Mouse (Mus musculus): ENCODE data around the gene Ddx39b. TPM values are rescaled to one million over a fixed set of nuclear protein-coding genes. Genes with fewer than 3 reads are reported as not detected.

Gene Ddx39b
- polyA plus RNA-seq, 1 experiment from 2014 or later = 717 TPM

GRCm38 (mm10) chr17:35251981-35252380 is 10.4 kb downstream of the Ddx39b start:
- Histone ChIP-seq H3K36me3 (ENCODE audit: control insufficient read depth, insufficient read depth, low read length) (peaks cover 50% of the 10 kb centered on the region), H3K4me2 (ENCODE audit: low read depth, low read length, severe bottlenecking) (no peak overlapping the region), H3K9ac (ENCODE audit: low read length) (no peak overlapping the region), H3K9me3 (ENCODE audit: control insufficient read depth, low read length) (no peaks in the 10 kb centered on the region), H3K27me3 (ENCODE audit: control insufficient read depth, insufficient read depth, low read length) (no peaks in the 10 kb centered on the region), H3K4me3 (ENCODE audit: low read depth, low read length) (no peak overlapping the region), H3K4me1 (replicated peaks; ENCODE audit: control insufficient read depth, insufficient read depth, low read length) (no peaks in the 10 kb centered on the region), H3K27ac (ENCODE audit: low read depth, low read length) (no peak overlapping the region)
- no peak for ATAC-seq (replicated peaks; ENCODE audit: low FRiP score)
- DNase-seq (ENCODE audit: low spot score) = no peak
- WGBS = 81% methylated on average over 5 of the region's 5 CpGs

- ATAC-seq (replicated peaks; ENCODE audit: low FRiP score) (no peak), DNase-seq (ENCODE audit: low spot score) (no peak)
- H3K4me2 ChIP-seq (ENCODE audit: low read depth, low read length, severe bottlenecking) = no peak overlapping the region
- H3K27ac ChIP-seq (ENCODE audit: low read depth, low read length) = no peak overlapping the region
- H3K9me3 ChIP-seq (ENCODE audit: control insufficient read depth, low read length) = no peaks in the 10 kb centered on the region
- H3K4me3 ChIP-seq (ENCODE audit: low read depth, low read length) = no peak overlapping the region
- WGBS = 89% methylated on average over 18 of the region's 18 CpGs
- H3K9ac ChIP-seq (ENCODE audit: low read length) = no peak overlapping the region; the same call in 1 of the 2 replicates
- no peaks in the 10 kb centered on the region for H3K4me1 ChIP-seq (replicated peaks; ENCODE audit: control insufficient read depth, insufficient read depth, low read length)
- H3K27me3 ChIP-seq (ENCODE audit: control insufficient read depth, insufficient read depth, low read length) = no peaks in the 10 kb centered on the region
- H3K36me3 ChIP-seq (ENCODE audit: control insufficient read depth, insufficient read depth, low read length) = peaks cover 43% of the 10 kb centered on the region
Observed at GRCm38 (mm10) chr17:35252619-35253292, 11.2 kb downstream of the Ddx39b start.

- Histone ChIP-seq H3K4me2 (ENCODE audit: low read depth, low read length, severe bottlenecking) (no peak overlapping the region), H3K4me1 (replicated peaks; ENCODE audit: control insufficient read depth, insufficient read depth, low read length) (no peaks in the 10 kb centered on the region), H3K36me3 (ENCODE audit: control insufficient read depth, insufficient read depth, low read length) (peaks cover 38% of the 10 kb centered on the region), H3K9me3 (ENCODE audit: control insufficient read depth, low read length) (no peaks in the 10 kb centered on the region), H3K4me3 (ENCODE audit: low read depth, low read length) (no peak overlapping the region), H3K27ac (ENCODE audit: low read depth, low read length) (no peak overlapping the region), H3K27me3 (ENCODE audit: control insufficient read depth, insufficient read depth, low read length) (no peaks in the 10 kb centered on the region), H3K9ac (ENCODE audit: low read length) (no peak overlapping the region)
- WGBS = 88% methylated on average over 32 of the region's 32 CpGs
- DNase-seq (ENCODE audit: low spot score) (no peak), ATAC-seq (replicated peaks; ENCODE audit: low FRiP score) (peak; percentile 8; the same call in 1 of the 2 replicates)
Observed at GRCm38 (mm10) chr17:35253293-35254093, 11.9 kb downstream of the Ddx39b start.

- H3K4me2 ChIP-seq (ENCODE audit: low read depth, low read length, severe bottlenecking) = no peak overlapping the region
- peaks cover 28% of the 10 kb centered on the region for H3K36me3 ChIP-seq (ENCODE audit: control insufficient read depth, insufficient read depth, low read length)
- no peak overlapping the region for H3K9ac ChIP-seq (ENCODE audit: low read length)
- H3K27me3 ChIP-seq (ENCODE audit: control insufficient read depth, insufficient read depth, low read length) = no peaks in the 10 kb centered on the region
- ATAC-seq (replicated peaks; ENCODE audit: low FRiP score) (peak; percentile 32; the same call in 1 of the 2 replicates), DNase-seq (ENCODE audit: low spot score) (peak; percentile 70)
- H3K4me1 ChIP-seq (replicated peaks; ENCODE audit: control insufficient read depth, insufficient read depth, low read length) = no peaks in the 10 kb centered on the region
- no peak overlapping the region for H3K4me3 ChIP-seq (ENCODE audit: low read depth, low read length)
- WGBS = 60% methylated on average over 11 of the region's 11 CpGs
- H3K9me3 ChIP-seq (ENCODE audit: control insufficient read depth, low read length) = no peaks in the 10 kb centered on the region
- no peak overlapping the region for H3K27ac ChIP-seq (ENCODE audit: low read depth, low read length)
Observed at GRCm38 (mm10) chr17:35254241-35255098, 12.9 kb downstream of the Ddx39b start.

- Histone ChIP-seq H3K4me3 (ENCODE audit: low read depth, low read length) (no peak overlapping the region), H3K4me1 (replicated peaks; ENCODE audit: control insufficient read depth, insufficient read depth, low read length) (no peaks in the 10 kb centered on the region), H3K9me3 (ENCODE audit: control insufficient read depth, low read length) (no peaks in the 10 kb centered on the region), H3K4me2 (ENCODE audit: low read depth, low read length, severe bottlenecking) (no peak overlapping the region), H3K36me3 (ENCODE audit: control insufficient read depth, insufficient read depth, low read length) (peaks cover 22% of the 10 kb centered on the region), H3K27ac (ENCODE audit: low read depth, low read length) (no peak overlapping the region), H3K9ac (ENCODE audit: low read length) (no peak overlapping the region), H3K27me3 (ENCODE audit: control insufficient read depth, insufficient read depth, low read length) (no peaks in the 10 kb centered on the region)
- 75% methylated on average over 3 of the region's 3 CpGs for WGBS
- DNase-seq (ENCODE audit: low spot score) = no peak
- no peak for ATAC-seq (replicated peaks; ENCODE audit: low FRiP score)
Observed at GRCm38 (mm10) chr17:35255301-35255700, 13.8 kb downstream of the Ddx39b start.

- Histone ChIP-seq H3K36me3 (ENCODE audit: control insufficient read depth, insufficient read depth, low read length) (peaks cover 19% of the 10 kb centered on the region), H3K4me1 (replicated peaks; ENCODE audit: control insufficient read depth, insufficient read depth, low read length) (no peaks in the 10 kb centered on the region), H3K9ac (ENCODE audit: low read length) (no peak overlapping the region), H3K27me3 (ENCODE audit: control insufficient read depth, insufficient read depth, low read length) (no peaks in the 10 kb centered on the region), H3K4me2 (ENCODE audit: low read depth, low read length, severe bottlenecking) (no peak overlapping the region), H3K4me3 (ENCODE audit: low read depth, low read length) (no peak overlapping the region), H3K27ac (ENCODE audit: low read depth, low read length) (no peak overlapping the region), H3K9me3 (ENCODE audit: control insufficient read depth, low read length) (no peaks in the 10 kb centered on the region)
- no peak for ATAC-seq (replicated peaks; ENCODE audit: low FRiP score)
- DNase-seq (ENCODE audit: low spot score) = no peak
- WGBS = 65% methylated on average over 4 of the region's 4 CpGs
Observed at GRCm38 (mm10) chr17:35255704-35256103, 14.2 kb downstream of the Ddx39b start.

- no peaks in the 10 kb centered on the region for H3K9me3 ChIP-seq (ENCODE audit: control insufficient read depth, low read length)
- no peak overlapping the region for H3K4me2 ChIP-seq (ENCODE audit: low read depth, low read length, severe bottlenecking)
- no peaks in the 10 kb centered on the region for H3K4me1 ChIP-seq (replicated peaks; ENCODE audit: control insufficient read depth, insufficient read depth, low read length)
- ATAC-seq (replicated peaks; ENCODE audit: low FRiP score) = no peak
- 83% methylated on average over 1 of the region's 1 CpGs for WGBS
- no peak for DNase-seq (ENCODE audit: low spot score)
- no peak overlapping the region for H3K4me3 ChIP-seq (ENCODE audit: low read depth, low read length)
- H3K27me3 ChIP-seq (ENCODE audit: control insufficient read depth, insufficient read depth, low read length) = no peaks in the 10 kb centered on the region
- H3K9ac ChIP-seq (ENCODE audit: low read length) = no peak overlapping the region
- no peak overlapping the region for H3K27ac ChIP-seq (ENCODE audit: low read depth, low read length)
- peaks cover 7% of the 10 kb centered on the region; the same call in 1 of the 2 replicates for H3K36me3 ChIP-seq (ENCODE audit: control insufficient read depth, insufficient read depth, low read length)
Observed at GRCm38 (mm10) chr17:35257378-35257777, 15.8 kb downstream of the Ddx39b start.

- WGBS = 17% methylated on average over 17 of the region's 17 CpGs
Observed at GRCm38 (mm10) chr17:35257824-35258491, 16.4 kb downstream of the Ddx39b start.

More at GRCm38 (mm10) chr17:35257824-35258491, 16.4 kb downstream of the Ddx39b start:
- Histone ChIP-seq H3K27me3 (ENCODE audit: control insufficient read depth, insufficient read depth, low read length) (no peaks in the 10 kb centered on the region), H3K9me3 (ENCODE audit: control insufficient read depth, low read length) (no peaks in the 10 kb centered on the region), H3K4me1 (replicated peaks; ENCODE audit: control insufficient read depth, insufficient read depth, low read length) (no peaks in the 10 kb centered on the region), H3K9ac (ENCODE audit: low read length) (peak overlapping the region; percentile 9), H3K27ac (ENCODE audit: low read depth, low read length) (no peak overlapping the region), H3K36me3 (ENCODE audit: control insufficient read depth, insufficient read depth, low read length) (peaks cover under 1% of the 10 kb centered on the region; the same call in 1 of the 2 replicates), H3K4me2 (ENCODE audit: low read depth, low read length, severe bottlenecking) (peak overlapping the region; percentile 35), H3K4me3 (ENCODE audit: low read depth, low read length) (no peak overlapping the region)
- no peak for ATAC-seq (replicated peaks; ENCODE audit: low FRiP score)
- DNase-seq (ENCODE audit: low spot score) = peak; percentile 93
